Mouse (Mus musculus) forebrain, embryonic 13.5 days (tissue): ENCODE results near the gene Sult5a1. TPM values are rescaled to one million over a fixed set of nuclear protein-coding genes. Genes with fewer than 3 reads are reported as not detected.

ENCODE experiments used
- microRNA-seq: library from miRNA; unstranded; fragments of <30 nt; microRNA quantifications from one replicate; pipeline ENCODE4, GENCODE M21; 2016
- polyA plus RNA-seq: library from polyadenylated mRNA; unstranded; fragments of >200 nt; fragmentation: Nextera tagmentation; extraction: Ambion mirVana; gene quantifications from 2 replicates; pipeline ENCODE4 v1.2.1, GENCODE M21; 2015

Sult5a1 gene
- polyA plus RNA-seq, 1 experiment from 2014 or later: 0.40 TPM

Small RNA genes lying within 50 kb of the gene (microRNA-seq; reads per million reads assigned to microRNA genes)
- gene Mir7079 (not detected), gene Mir7080 (not detected)

Other genes starting within 250 kb of the Sult5a1 start
- 34.3 and 35.6 TPM in 2 replicates for gene Ankrd11, start 116.0 kb downstream of the Sult5a1 start, polyA plus RNA-seq
- 45.1 and 47.3 TPM in 2 replicates for gene Spg7, start 95.4 kb downstream of the Sult5a1 start, polyA plus RNA-seq
- gene Rpl13, start 56.0 kb downstream of the Sult5a1 start, polyA plus RNA-seq: 917 and 1,023 TPM in 2 replicates
- 0.43 and 0.64 TPM in 2 replicates for gene Cpne7, start 40.9 kb downstream of the Sult5a1 start, polyA plus RNA-seq
- gene Dpep1, start 27.9 kb upstream of the Sult5a1 start, polyA plus RNA-seq: not detected in 2 replicates
- 183 and 199 TPM in 2 replicates for gene Chmp1a, start 54.4 kb upstream of the Sult5a1 start, polyA plus RNA-seq
- 4.2 and 5.5 TPM in 2 replicates for gene Spata33, start 54.5 kb upstream of the Sult5a1 start, polyA plus RNA-seq
- gene Cdk10, start 66.5 kb upstream of the Sult5a1 start, polyA plus RNA-seq: 38.8 and 41.8 TPM in 2 replicates
- gene Spata2l, start 77.9 kb upstream of the Sult5a1 start, polyA plus RNA-seq: 1.4 and 2.3 TPM in 2 replicates
- gene Zfp276, start 95.9 kb upstream of the Sult5a1 start, polyA plus RNA-seq: 22.8 and 25.7 TPM in 2 replicates
- 32.9 and 40.3 TPM in 2 replicates for gene Vps9d1, start 96.0 kb upstream of the Sult5a1 start, polyA plus RNA-seq
- gene Fanca, start 160.3 kb upstream of the Sult5a1 start, polyA plus RNA-seq: 23.0 and 24.0 TPM in 2 replicates
- gene Spire2, start 174.4 kb upstream of the Sult5a1 start, polyA plus RNA-seq: 20.6 and 21.3 TPM in 2 replicates
- 190 and 207 TPM in 2 replicates for gene Tcf25, start 215.4 kb upstream of the Sult5a1 start, polyA plus RNA-seq
- gene Mc1r, start 248.8 kb upstream of the Sult5a1 start, polyA plus RNA-seq: 0.15 and 0.27 TPM in 2 replicates